Mouse (Mus musculus) liver, embryonic 16.5 days (tissue): Measurements from ENCODE around the gene Arap2. TPM values are rescaled to one million over a fixed set of nuclear protein-coding genes. Genes with fewer than 3 reads are reported as not detected.
"Not testable (repeated sequence)": the region's sequence is repeated elsewhere in the genome, so short reads cannot be mapped to it uniquely, and the experiment has no call there.

Source experiments
- ATAC-seq: fragments of 200-750 bp; cut with Nextera tagmentation; 2 replicates; pipeline ENCODE4 v1.8.0; 2017; ENCODE audit warnings: low read depth, mild to moderate bottlenecking, moderate number of reproducible peaks, moderate library complexity
- H3K27ac ChIP-seq: fragments of 300-500 bp; sonication (generic); 2 replicates; pipeline ENCODE4 v1.5.1; 2014; ENCODE audit warnings: mild to moderate bottlenecking, low read length
- H3K27me3 ChIP-seq: fragments of 300-500 bp; sonication (generic); 2 replicates; pipeline ENCODE4 v1.6.1; 2014; ENCODE audit warnings: low read depth, low read length, mixed read lengths; ENCODE audit not compliant: control insufficient read depth, insufficient read depth
- H3K36me3 ChIP-seq: fragments of 300-500 bp; sonication (generic); 2 replicates; pipeline ENCODE4 v1.6.1; 2014; ENCODE audit warnings: mild to moderate bottlenecking; ENCODE audit not compliant: control insufficient read depth, insufficient read depth
- H3K4me1 ChIP-seq: fragments of 300-500 bp; sonication (generic); 2 replicates; pipeline ENCODE4 v1.6.1; 2014; ENCODE audit warnings: low read depth, low read length, mixed read lengths; ENCODE audit not compliant: control insufficient read depth
- H3K4me2 ChIP-seq: fragments of 300-500 bp; sonication (generic); 2 replicates; pipeline ENCODE4 v1.6.1; 2014; ENCODE audit warnings: low read depth, low read length, mixed read lengths
- H3K4me3 ChIP-seq: fragments of 300-500 bp; sonication (generic); 2 replicates; pipeline ENCODE4 v1.5.1; 2014; ENCODE audit warnings: low read depth, mild to moderate bottlenecking, low read length
- H3K9ac ChIP-seq: fragments of 300-500 bp; sonication (generic); 2 replicates; pipeline ENCODE4 v1.6.1; 2014; ENCODE audit warnings: low read depth, low read length
- H3K9me3 ChIP-seq: fragments of 300-500 bp; sonication (generic); replicated peaks from 2 replicates; pipeline ENCODE4 v1.6.1; 2016; ENCODE audit warnings: low read length; ENCODE audit not compliant: control insufficient read depth
- WGBS: fragments of 180-500 bp; shearing (Covaris S2); extraction: QIAGEN DNeasy Blood & Tissue Kit; methylation state at CpG from one replicate; pipeline ENCODE4 v1.1.7; 2014; ENCODE audit not compliant: insufficient replicate concordance; 5-methylcytosine and 5-hydroxymethylcytosine counted together
- polyA plus RNA-seq: library from polyadenylated mRNA; unstranded; fragments of >200 nt; fragmentation: Nextera tagmentation; extraction: Ambion mirVana; gene quantifications from 2 replicates; pipeline ENCODE4 v1.2.1, GENCODE M21; 2015

Arap2 gene
- polyA plus RNA-seq, 1 experiment from 2014 or later, result 1.7 TPM

DNA sequence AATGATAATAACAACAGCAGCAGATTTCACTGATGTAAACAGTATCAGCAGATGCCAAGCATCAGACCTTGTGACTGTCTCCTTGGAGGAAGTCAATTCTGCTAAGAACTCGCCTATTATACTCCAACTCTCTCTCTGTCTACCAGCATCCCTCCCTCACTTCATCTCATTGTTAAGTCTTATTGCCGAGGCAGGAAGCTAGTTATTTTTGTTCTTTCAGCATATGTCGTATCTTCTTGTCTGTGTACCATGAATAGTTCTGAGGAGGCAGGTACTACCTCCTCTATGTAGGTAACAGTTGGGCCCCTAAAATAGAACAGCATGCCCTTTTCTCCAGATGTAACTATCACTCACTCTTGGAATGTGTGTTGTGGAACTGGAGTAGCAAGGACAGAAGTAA is 13.0 kb downstream of the Arap2 start:
- no peak for ATAC-seq
- Histone ChIP-seq H3K27me3 (no peaks in the 10 kb centered on the region), H3K36me3 (no peaks in the 10 kb centered on the region), H3K9me3 (no peaks in the 10 kb centered on the region), H3K4me2 (no peak overlapping the region), H3K27ac (no peak overlapping the region), H3K9ac (no peak overlapping the region), H3K4me1 (no peaks in the 10 kb centered on the region), H3K4me3 (no peak overlapping the region)
- WGBS, result 41% methylated on average over 3 of the region's 3 CpGs

DNA sequence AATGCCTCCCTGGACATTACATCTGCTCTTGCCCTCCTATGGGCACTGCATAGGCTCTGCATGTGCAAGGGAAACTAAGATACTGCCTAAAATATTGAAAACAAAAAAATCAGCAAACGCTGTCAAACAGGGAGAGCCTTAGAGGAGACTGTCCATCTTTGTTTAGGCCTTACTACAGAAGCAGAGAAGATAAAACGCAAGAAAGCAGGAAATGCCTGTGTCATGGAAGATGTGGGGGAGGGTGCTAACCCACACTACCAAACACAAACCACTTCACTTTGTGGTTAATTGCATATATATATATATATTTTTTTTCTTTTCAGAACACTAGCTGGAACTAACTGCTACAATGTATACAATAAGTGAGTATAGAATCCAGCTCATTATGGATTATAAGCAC is 14.3 kb downstream of the Arap2 start:
- Histone ChIP-seq H3K4me2 (no peak overlapping the region), H3K27ac (no peak overlapping the region), H3K36me3 (no peaks in the 10 kb centered on the region), H3K9me3 (no peaks in the 10 kb centered on the region), H3K9ac (no peak overlapping the region), H3K27me3 (no peaks in the 10 kb centered on the region), H3K4me1 (no peaks in the 10 kb centered on the region), H3K4me3 (no peak overlapping the region)
- WGBS, result 21% methylated on average over 2 of the region's 2 CpGs
- no peak for ATAC-seq

DNA sequence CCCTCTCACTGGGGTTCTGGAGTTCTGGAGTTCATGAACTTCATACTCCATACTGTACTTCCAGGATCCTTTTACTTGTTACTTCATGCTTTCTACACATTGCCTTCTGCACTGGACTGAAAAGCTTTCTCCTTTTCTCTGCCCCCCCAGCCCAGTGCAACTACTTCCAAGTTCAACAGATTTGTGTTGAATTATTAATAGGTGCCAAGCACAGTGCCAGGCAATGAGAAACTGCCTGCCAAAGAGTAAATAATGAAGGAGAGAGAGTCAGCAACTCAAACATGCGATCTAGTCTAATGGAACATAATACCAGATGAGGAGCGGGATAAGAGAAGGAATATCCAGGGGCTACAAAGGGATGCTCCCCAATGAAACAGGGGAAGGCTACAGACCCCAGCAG is 17.8 kb downstream of the Arap2 start:
- Histone ChIP-seq H3K9me3 (no peaks in the 10 kb centered on the region), H3K4me2 (no peak overlapping the region), H3K36me3 (no peaks in the 10 kb centered on the region), H3K9ac (no peak overlapping the region), H3K4me3 (no peak overlapping the region), H3K27me3 (no peaks in the 10 kb centered on the region), H3K27ac (no peak overlapping the region), H3K4me1 (no peaks in the 10 kb centered on the region)
- 77% methylated on average over 2 of the region's 2 CpGs for WGBS
- ATAC-seq, result no peak

DNA sequence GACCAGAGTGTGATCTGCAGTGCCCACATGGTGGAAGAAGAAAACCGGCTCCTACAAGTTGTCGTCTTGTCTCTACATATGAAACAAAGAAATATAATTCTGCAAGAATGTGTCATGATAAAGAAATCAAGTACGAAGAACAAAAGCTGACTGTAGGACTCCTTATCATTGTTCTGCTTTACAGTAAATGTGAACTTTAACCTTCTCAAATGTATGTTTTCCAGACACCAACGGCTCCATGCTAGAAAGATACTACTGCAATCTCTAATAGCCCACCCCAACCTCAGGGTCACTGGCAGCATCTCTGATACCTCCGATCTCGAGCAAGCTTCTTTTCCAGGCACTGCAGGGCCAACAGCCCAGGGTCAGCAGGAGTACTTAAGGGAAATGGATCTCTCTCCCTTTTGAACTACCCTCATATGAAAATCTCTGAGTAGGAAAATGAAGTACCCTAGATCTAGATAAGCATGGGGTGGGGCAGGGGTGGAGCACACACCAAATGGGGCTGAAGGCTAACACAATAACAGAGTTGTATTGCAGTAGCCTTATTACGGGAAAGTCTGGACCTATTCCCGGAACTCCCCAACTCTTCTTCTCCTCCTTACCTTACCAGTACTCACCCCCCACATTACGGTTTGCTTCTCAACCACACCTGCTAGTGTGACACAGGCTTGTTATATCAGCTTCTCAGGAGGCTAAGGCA is 22.6 kb downstream of the Arap2 start:
- no peak for ATAC-seq
- H3K4me2 ChIP-seq, result no peak overlapping the region
- H3K27ac ChIP-seq, result no peak overlapping the region
- H3K4me3 ChIP-seq, result no peak overlapping the region
- H3K36me3 ChIP-seq, result no peaks in the 10 kb centered on the region
- 56% methylated on average over 9 of the region's 9 CpGs for WGBS
- no peaks in the 10 kb centered on the region for H3K4me1 ChIP-seq
- H3K9ac ChIP-seq, result no peak overlapping the region
- H3K9me3 ChIP-seq, result no peaks in the 10 kb centered on the region
- H3K27me3 ChIP-seq, result no peaks in the 10 kb centered on the region

DNA sequence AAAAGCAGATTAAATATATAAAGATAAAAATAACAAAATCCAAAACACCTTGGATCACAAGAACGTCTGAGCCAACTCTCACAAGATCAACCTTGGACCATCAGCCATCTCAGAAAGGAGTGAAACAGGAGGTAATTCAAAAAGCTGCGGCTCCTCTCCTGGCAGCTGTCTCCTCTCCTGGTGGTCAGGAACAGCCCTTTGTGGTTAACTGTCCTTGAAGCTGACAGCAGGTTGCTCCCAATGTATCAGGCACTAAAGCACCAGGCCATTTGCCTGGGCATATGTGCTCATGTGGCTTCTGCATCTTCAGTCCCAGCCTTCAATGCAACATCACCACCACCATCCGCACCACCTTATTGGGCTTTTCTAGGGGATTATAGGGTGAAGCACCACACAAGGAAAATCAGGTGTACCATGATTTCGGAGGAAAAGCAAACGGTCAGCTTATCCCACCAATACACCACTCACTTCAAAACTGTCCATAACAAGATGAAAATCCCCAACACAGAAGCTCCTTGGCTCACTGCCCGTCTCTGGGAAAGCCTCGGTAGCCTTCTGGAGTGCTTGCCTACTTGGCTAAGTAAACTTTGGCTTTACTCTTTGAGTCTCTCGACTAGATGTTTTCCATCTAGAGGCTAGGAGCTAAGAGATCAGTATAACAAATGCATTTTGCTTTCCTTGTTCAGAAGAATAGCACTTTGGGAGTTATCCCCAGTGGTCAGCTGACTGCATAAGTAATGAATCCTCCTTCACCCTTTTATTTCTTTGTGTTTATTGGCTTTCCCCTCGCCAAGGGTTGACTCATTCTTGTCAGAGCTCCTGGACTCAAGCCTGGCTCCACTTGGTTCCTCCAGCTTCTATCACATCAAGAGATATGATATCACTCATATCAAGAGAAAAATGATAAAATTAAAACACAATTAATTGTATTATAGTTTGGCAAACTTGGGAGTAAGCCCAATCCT is 26.2 kb downstream of the Arap2 start:
- H3K9ac ChIP-seq, result no peak overlapping the region
- no peak overlapping the region for H3K4me2 ChIP-seq
- no peaks in the 10 kb centered on the region for H3K27me3 ChIP-seq
- WGBS, result 59% methylated on average over 9 of the region's 9 CpGs
- no peaks in the 10 kb centered on the region for H3K9me3 ChIP-seq
- no peak overlapping the region for H3K27ac ChIP-seq
- no peak for ATAC-seq
- no peaks in the 10 kb centered on the region for H3K36me3 ChIP-seq
- H3K4me3 ChIP-seq, result no peak overlapping the region
- H3K4me1 ChIP-seq, result no peaks in the 10 kb centered on the region

DNA sequence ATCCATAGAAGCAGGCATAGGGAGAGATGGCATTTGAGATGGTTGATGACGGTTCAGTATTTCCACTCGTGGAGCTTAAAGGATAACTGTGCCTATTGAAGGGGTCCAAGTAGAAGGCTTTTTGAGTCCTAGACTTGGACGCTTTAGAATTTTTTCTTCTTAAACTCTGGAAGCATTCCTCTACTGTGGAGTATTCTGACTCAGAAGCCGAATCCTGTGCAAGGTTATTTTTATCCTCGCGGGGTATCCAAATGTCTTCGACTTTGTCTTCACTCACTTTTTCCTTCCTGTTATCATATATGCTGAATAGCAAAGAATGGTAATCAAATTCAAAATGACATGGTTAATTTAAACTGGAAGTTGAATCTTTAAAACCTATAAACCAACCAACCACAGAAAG is 35.4 kb downstream of the Arap2 start:
- 82% methylated on average over 7 of the region's 7 CpGs for WGBS
- H3K4me1 ChIP-seq, result not testable (repeated sequence)

DNA sequence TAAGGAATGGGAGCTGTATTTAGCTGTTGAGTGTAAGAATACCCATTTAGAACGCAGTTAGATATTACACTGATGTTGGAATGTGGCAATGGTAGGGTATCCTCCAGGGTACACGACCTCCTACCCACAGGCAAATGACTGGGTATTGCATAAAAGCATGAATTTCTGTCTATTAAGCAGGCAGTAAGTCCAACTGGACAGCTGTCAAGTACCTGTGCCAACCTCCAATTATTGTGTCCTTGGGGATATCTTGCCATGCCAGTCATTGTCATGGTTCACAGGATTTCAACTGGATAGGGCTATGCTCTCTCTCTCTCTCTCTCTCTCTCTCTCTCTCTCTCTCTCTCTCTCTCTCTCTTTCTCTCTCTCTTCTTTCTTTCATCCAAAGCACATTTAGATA is 40.4 kb downstream of the Arap2 start:
- Histone ChIP-seq H3K27ac (no peak overlapping the region), H3K4me2 (no peak overlapping the region), H3K9ac (no peak overlapping the region), H3K27me3 (no peaks in the 10 kb centered on the region), H3K9me3 (no peaks in the 10 kb centered on the region), H3K4me1 (no peaks in the 10 kb centered on the region), H3K4me3 (no peak overlapping the region), H3K36me3 (no peaks in the 10 kb centered on the region)
- no peak for ATAC-seq
- WGBS, result 53% methylated on average over 2 of the region's 2 CpGs

More for the DNA sequence above, 35.4 kb downstream of the Arap2 start:
- not testable (repeated sequence) for H3K36me3 ChIP-seq, H3K27me3 ChIP-seq, H3K4me3 ChIP-seq, ATAC-seq, H3K9me3 ChIP-seq, H3K9ac ChIP-seq, H3K27ac ChIP-seq, H3K4me2 ChIP-seq

DNA sequence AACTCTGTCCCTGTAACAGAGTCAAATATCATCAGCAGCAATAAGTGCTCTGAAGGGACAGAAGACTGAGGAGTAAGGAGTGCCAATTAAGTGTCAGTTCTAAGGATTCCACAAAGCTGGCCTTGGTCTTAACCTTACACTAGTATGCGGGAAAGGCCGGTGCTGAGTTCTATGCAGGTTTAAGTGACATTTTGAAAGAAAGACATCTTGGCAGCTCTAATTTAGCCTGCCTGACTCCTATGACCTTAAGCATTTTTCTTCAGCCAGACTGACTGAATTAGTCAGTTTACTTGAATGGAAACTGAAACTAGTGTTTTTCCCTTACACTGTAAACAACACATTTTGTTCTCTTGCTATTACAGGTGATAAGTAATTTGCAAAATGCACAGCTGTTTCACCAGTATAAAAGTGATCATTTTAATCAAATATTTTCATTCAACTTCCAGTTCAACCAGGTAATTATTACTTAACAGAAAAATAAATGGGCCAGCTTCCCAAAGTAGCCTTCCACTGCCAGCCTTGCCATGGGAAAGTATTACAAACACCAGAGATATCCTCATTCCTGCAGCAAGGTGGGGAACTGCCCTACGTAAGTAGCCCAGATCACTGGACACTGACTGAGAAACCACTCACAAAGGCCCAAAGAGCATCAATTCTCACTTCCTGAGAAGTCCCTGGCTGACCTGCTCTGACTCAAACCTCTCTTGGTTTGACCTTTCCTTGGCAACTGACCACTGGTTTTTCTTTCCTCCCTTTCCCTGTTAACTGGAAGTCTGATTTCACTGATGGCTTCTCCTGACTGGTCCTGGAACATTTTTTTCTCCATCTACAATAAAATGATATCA is 42.5 kb downstream of the Arap2 start:
- Histone ChIP-seq H3K9me3 (no peaks in the 10 kb centered on the region), H3K27me3 (no peaks in the 10 kb centered on the region), H3K4me2 (no peak overlapping the region), H3K4me1 (no peaks in the 10 kb centered on the region), H3K9ac (no peak overlapping the region), H3K36me3 (no peaks in the 10 kb centered on the region), H3K27ac (no peak overlapping the region), H3K4me3 (no peak overlapping the region)
- ATAC-seq, result no peak
- WGBS, result 75% methylated on average over 3 of the region's 3 CpGs
